Mouse (Mus musculus): Measurements from ENCODE around the gene Vsir. TPM values are rescaled to one million over a fixed set of nuclear protein-coding genes. Genes with fewer than 3 reads are reported as not detected.

Vsir gene
- total and polyA plus RNA-seq, 3 experiments = 14.9 to 28.1 (median 20.9) TPM

- 59% methylated on average over 9 of the region's 9 CpGs for WGBS
- no peak overlapping the region for H3K4me3 ChIP-seq
- TF ChIP-seq CTCF (IDR thresholded peaks at IDR 0.05) = no peak
- TF ChIP-seq POLR2A (IDR thresholded peaks at IDR 0.05; ENCODE audit: insufficient read depth, low read depth, low read length) = no peak
- TF ChIP-seq EP300 (IDR thresholded peaks at IDR 0.05; ENCODE audit: insufficient read depth, low read depth, low read length) = no peak
- no peak overlapping the region for H3K9ac ChIP-seq (ENCODE audit: low read depth, low read length)
- peak in 1 of 2 experiments; percentile 21 for DNase-seq
- no peaks in the 10 kb centered on the region; the same call in none of the 2 replicates for H3K36me3 ChIP-seq (ENCODE audit: control insufficient read depth, insufficient read depth, low read length)
- H3K79me2 ChIP-seq (replicated peaks; ENCODE audit: control insufficient read depth, insufficient read depth, low read length) = no peaks in the 10 kb centered on the region
- H3K4me1 ChIP-seq (ENCODE audit: control insufficient read depth, insufficient read depth, low read length) = peaks cover 15% of the 10 kb centered on the region
- H3K27ac ChIP-seq = peak overlapping the region; percentile 12; the same call in 1 of the 2 replicates
- intact Hi-C loops (cut with DNase I) = no loop called here
- no peaks in the 10 kb centered on the region for H3K27me3 ChIP-seq (ENCODE audit: control insufficient read depth, insufficient read depth, low read length)
Measured at GRCm38 (mm10) chr10:60379419-60379957, 32.8 kb downstream of the Vsir start.

GRCm38 (mm10) chr10:60380229-60380628 lies 33.6 kb downstream of the Vsir start:
- H3K27ac ChIP-seq = no peak overlapping the region

GRCm38 (mm10) chr10:60381142-60381925 lies 34.7 kb downstream of the Vsir start:
- no peaks in the 10 kb centered on the region for H3K79me2 ChIP-seq (replicated peaks; ENCODE audit: control insufficient read depth, insufficient read depth, low read length)
- DNase-seq = no peak
- no peaks in the 10 kb centered on the region for H3K27me3 ChIP-seq (ENCODE audit: control insufficient read depth, insufficient read depth, low read length)
- no peak overlapping the region for H3K9ac ChIP-seq (ENCODE audit: low read depth, low read length)
- no peak for TF ChIP-seq EP300 (IDR thresholded peaks at IDR 0.05; ENCODE audit: insufficient read depth, low read depth, low read length)
- no peak for TF ChIP-seq POLR2A (IDR thresholded peaks at IDR 0.05; ENCODE audit: insufficient read depth, low read depth, low read length)
- TF ChIP-seq CTCF (IDR thresholded peaks at IDR 0.05) = no peak
- H3K4me3 ChIP-seq = no peak overlapping the region
- intact Hi-C loops (cut with DNase I) = no loop called here
- H3K27ac ChIP-seq = no peak overlapping the region
- H3K36me3 ChIP-seq (ENCODE audit: control insufficient read depth, insufficient read depth, low read length) = no peaks in the 10 kb centered on the region
- H3K4me1 ChIP-seq (ENCODE audit: control insufficient read depth, insufficient read depth, low read length) = peaks cover 7% of the 10 kb centered on the region
- WGBS = 69% methylated on average over 10 of the region's 10 CpGs

More at GRCm38 (mm10) chr10:60380229-60380628, 33.6 kb downstream of the Vsir start:
- Histone ChIP-seq H3K36me3 (ENCODE audit: control insufficient read depth, insufficient read depth, low read length) (no peaks in the 10 kb centered on the region), H3K4me3 (no peak overlapping the region), H3K9ac (ENCODE audit: low read depth, low read length) (no peak overlapping the region), H3K79me2 (replicated peaks; ENCODE audit: control insufficient read depth, insufficient read depth, low read length) (no peaks in the 10 kb centered on the region), H3K27me3 (ENCODE audit: control insufficient read depth, insufficient read depth, low read length) (no peaks in the 10 kb centered on the region), H3K4me1 (ENCODE audit: control insufficient read depth, insufficient read depth, low read length) (peaks cover 10% of the 10 kb centered on the region)
- 40% methylated on average over 3 of the region's 3 CpGs for WGBS
- DNase-seq = no peak
- intact Hi-C loops (cut with DNase I) = no loop called here
- TF ChIP-seq POLR2A (IDR thresholded peaks at IDR 0.05; ENCODE audit: insufficient read depth, low read depth, low read length) (no peak), CTCF (IDR thresholded peaks at IDR 0.05) (no peak)

- Histone ChIP-seq H3K27ac (no peak overlapping the region), H3K36me3 (ENCODE audit: control insufficient read depth, insufficient read depth, low read length) (no peaks in the 10 kb centered on the region), H3K4me3 (no peak overlapping the region), H3K9ac (ENCODE audit: low read depth, low read length) (no peak overlapping the region), H3K79me2 (replicated peaks; ENCODE audit: control insufficient read depth, insufficient read depth, low read length) (no peaks in the 10 kb centered on the region), H3K27me3 (ENCODE audit: control insufficient read depth, insufficient read depth, low read length) (no peaks in the 10 kb centered on the region), H3K4me1 (ENCODE audit: control insufficient read depth, insufficient read depth, low read length) (peaks cover 8% of the 10 kb centered on the region)
- TF ChIP-seq EP300 (IDR thresholded peaks at IDR 0.05; ENCODE audit: insufficient read depth, low read depth, low read length) (no peak), POLR2A (IDR thresholded peaks at IDR 0.05; ENCODE audit: insufficient read depth, low read depth, low read length) (no peak), CTCF (IDR thresholded peaks at IDR 0.05) (no peak)
- 69% methylated on average over 2 of the region's 2 CpGs for WGBS
- DNase-seq = peak in 1 of 2 experiments; percentile 25
- intact Hi-C loops (cut with DNase I) = no loop called here
Measured at GRCm38 (mm10) chr10:60388332-60388731, 41.7 kb downstream of the Vsir start.

- Histone ChIP-seq H3K36me3 (ENCODE audit: control insufficient read depth, insufficient read depth, low read length) (no peaks in the 10 kb centered on the region), H3K4me3 (no peak overlapping the region), H3K4me1 (ENCODE audit: control insufficient read depth, insufficient read depth, low read length) (peaks cover 8% of the 10 kb centered on the region), H3K27me3 (ENCODE audit: control insufficient read depth, insufficient read depth, low read length) (no peaks in the 10 kb centered on the region), H3K79me2 (replicated peaks; ENCODE audit: control insufficient read depth, insufficient read depth, low read length) (no peaks in the 10 kb centered on the region), H3K9ac (ENCODE audit: low read depth, low read length) (no peak overlapping the region), H3K27ac (peak overlapping the region; percentile 7; the same call in 1 of the 2 replicates)
- WGBS = 3% methylated on average over 9 of the region's 9 CpGs
- TF ChIP-seq POLR2A (IDR thresholded peaks at IDR 0.05; ENCODE audit: insufficient read depth, low read depth, low read length) (no peak), EP300 (IDR thresholded peaks at IDR 0.05; ENCODE audit: insufficient read depth, low read depth, low read length) (0 out of 2 replicates have a peak, but pooled peaks have one; percentile 13)
- peak in 1 of 2 experiments; percentile 53 for DNase-seq
- intact Hi-C loops (cut with DNase I) = no loop called here
Measured at GRCm38 (mm10) chr10:60389447-60389865, 42.8 kb downstream of the Vsir start.
